Mouse (Mus musculus) hindbrain, embryonic 12.5 days (tissue): ENCODE data around the gene Rbm6. TPM values are rescaled to one million over a fixed set of nuclear protein-coding genes. Genes with fewer than 3 reads are reported as not detected.

Experiments
- ATAC-seq: fragments of 200-750 bp; cut with Nextera tagmentation; 2 replicates; pipeline ENCODE4 v1.8.0; 2017; ENCODE audit warnings: moderate TSS enrichment; ENCODE audit not compliant: low FRiP score
- H3K27ac ChIP-seq: fragments of 300-500 bp; sonication (generic); 2 replicates; pipeline ENCODE4 v1.5.1; 2016; ENCODE audit warnings: mild to moderate bottlenecking
- H3K27me3 ChIP-seq: fragments of 300-500 bp; sonication (generic); 2 replicates; pipeline ENCODE4 v1.6.1; 2016; ENCODE audit warnings: mild to moderate bottlenecking
- H3K36me3 ChIP-seq: fragments of 300-500 bp; sonication (generic); 2 replicates; pipeline ENCODE4 v1.6.1; 2016; ENCODE audit warnings: mild to moderate bottlenecking
- H3K4me1 ChIP-seq: fragments of 300-500 bp; sonication (generic); 2 replicates; pipeline ENCODE4 v1.6.1; 2016
- H3K4me2 ChIP-seq: fragments of 300-500 bp; sonication (generic); replicated peaks from 2 replicates; pipeline ENCODE4 v1.6.1; 2016; ENCODE audit warnings: mild to moderate bottlenecking
- H3K4me3 ChIP-seq: fragments of 300-500 bp; sonication (generic); 2 replicates; pipeline ENCODE4 v1.5.1; 2016; ENCODE audit warnings: mild to moderate bottlenecking
- H3K9ac ChIP-seq: fragments of 300-500 bp; sonication (generic); 2 replicates; pipeline ENCODE4 v1.6.1; 2016; ENCODE audit warnings: mild to moderate bottlenecking, moderate library complexity
- H3K9me3 ChIP-seq: fragments of 300-500 bp; sonication (generic); replicated peaks from 2 replicates; pipeline ENCODE4 v1.6.1; 2016; ENCODE audit warnings: mild to moderate bottlenecking
- WGBS: fragments of 180-500 bp; shearing (Covaris S2); methylation state at CpG from one replicate; pipeline ENCODE4 v1.1.7; 2016; 5-methylcytosine and 5-hydroxymethylcytosine counted together
- polyA plus RNA-seq: library from polyadenylated mRNA; unstranded; fragments of >200 nt; fragmentation: Nextera tagmentation; extraction: Ambion mirVana; gene quantifications from 2 replicates; pipeline ENCODE4 v1.2.1, GENCODE M21; 2016

The Rbm6 gene
- 125 and 135 TPM in 2 replicates for polyA plus RNA-seq

- WGBS, result 11% methylated on average over 14 of the region's 14 CpGs
- Histone ChIP-seq H3K9ac (peak within 1 kb of the TSS; percentile 99), H3K9me3 (no peaks in the 10 kb centered on the region), H3K27ac (peak within 1 kb of the TSS; percentile 97), H3K4me3 (peak within 1 kb of the TSS; percentile 97), H3K4me1 (peaks cover 16% of the 10 kb centered on the region), H3K4me2 (peak within 1 kb of the TSS; percentile 84), H3K36me3 (peaks cover 6% of the 10 kb centered on the region), H3K27me3 (no peaks in the 10 kb centered on the region)
- ATAC-seq, result no peak
These were observed at the start of gene Rbm6 for GRCm38 (mm10) chr9:107873137-107873536. TSS of gene Rbm6 (minus strand) at chr9:107873237.

- Histone ChIP-seq H3K4me3 (no peak overlapping the region), H3K36me3 (no peaks in the 10 kb centered on the region), H3K4me2 (no peak overlapping the region), H3K4me1 (peaks cover 11% of the 10 kb centered on the region), H3K27ac (no peak overlapping the region), H3K27me3 (no peaks in the 10 kb centered on the region), H3K9me3 (no peaks in the 10 kb centered on the region), H3K9ac (peak overlapping the region; percentile 27; the same call in 1 of the 2 replicates)
- ATAC-seq, result no peak
- 87% methylated on average over 5 of the region's 5 CpGs for WGBS
These were observed 46.4 kb upstream of the Rbm6 start for GRCm38 (mm10) chr9:107919441-107919840.

GRCm38 (mm10) chr9:107918884-107919283 lies 45.8 kb upstream of the Rbm6 start:
- ATAC-seq, result no peak
- no peak overlapping the region for H3K27ac ChIP-seq

GRCm38 (mm10) chr9:107917895-107918608 lies 45.0 kb upstream of the Rbm6 start:
- Histone ChIP-seq H3K9ac (no peak overlapping the region), H3K4me1 (peaks cover 11% of the 10 kb centered on the region), H3K27ac (no peak overlapping the region), H3K9me3 (no peaks in the 10 kb centered on the region), H3K4me3 (no peak overlapping the region), H3K27me3 (no peaks in the 10 kb centered on the region), H3K4me2 (no peak overlapping the region), H3K36me3 (no peaks in the 10 kb centered on the region)
- ATAC-seq, result no peak
- 41% methylated on average over 13 of the region's 13 CpGs for WGBS

More at GRCm38 (mm10) chr9:107918884-107919283, 45.8 kb upstream of the Rbm6 start:
- Histone ChIP-seq H3K9ac (no peak overlapping the region), H3K36me3 (no peaks in the 10 kb centered on the region), H3K4me2 (no peak overlapping the region), H3K4me1 (peaks cover 11% of the 10 kb centered on the region), H3K9me3 (no peaks in the 10 kb centered on the region), H3K27me3 (no peaks in the 10 kb centered on the region), H3K4me3 (no peak overlapping the region)
- 85% methylated on average over 6 of the region's 6 CpGs for WGBS

GRCm38 (mm10) chr9:107914764-107915420 lies 41.9 kb upstream of the Rbm6 start:
- no peaks in the 10 kb centered on the region for H3K36me3 ChIP-seq
- no peaks in the 10 kb centered on the region for H3K9me3 ChIP-seq
- H3K27me3 ChIP-seq, result no peaks in the 10 kb centered on the region
- H3K4me2 ChIP-seq, result no peak overlapping the region
- ATAC-seq, result no peak
- H3K27ac ChIP-seq, result no peak overlapping the region
- WGBS, result 80% methylated on average over 16 of the region's 16 CpGs
- H3K9ac ChIP-seq, result no peak overlapping the region
- no peak overlapping the region for H3K4me3 ChIP-seq
- H3K4me1 ChIP-seq, result peaks cover 11% of the 10 kb centered on the region

- H3K36me3 ChIP-seq, result no peaks in the 10 kb centered on the region
- no peak overlapping the region for H3K9ac ChIP-seq
- no peak for ATAC-seq
- no peak overlapping the region for H3K4me2 ChIP-seq
- no peaks in the 10 kb centered on the region for H3K9me3 ChIP-seq
- H3K27ac ChIP-seq, result no peak overlapping the region
- WGBS, result 93% methylated on average over 15 of the region's 15 CpGs
- H3K4me1 ChIP-seq, result peaks cover 25% of the 10 kb centered on the region
- H3K27me3 ChIP-seq, result peaks cover 25% of the 10 kb centered on the region
- no peak overlapping the region for H3K4me3 ChIP-seq
These were observed 37.2 kb upstream of the Rbm6 start for GRCm38 (mm10) chr9:107910025-107910769.

- H3K4me3 ChIP-seq, result no peak overlapping the region
- H3K27me3 ChIP-seq, result peaks cover 26% of the 10 kb centered on the region
- ATAC-seq, result no peak
- no peak overlapping the region for H3K27ac ChIP-seq
- no peaks in the 10 kb centered on the region for H3K9me3 ChIP-seq
- H3K4me2 ChIP-seq, result peak overlapping the region; percentile 25; the same call in 1 of the 2 replicates
- H3K9ac ChIP-seq, result no peak overlapping the region
- H3K36me3 ChIP-seq, result 0 out of 2 replicates have a peak, but pooled peaks cover 3% of the 10 kb centered on the region
- H3K4me1 ChIP-seq, result peaks cover 25% of the 10 kb centered on the region
- 28% methylated on average over 18 of the region's 18 CpGs for WGBS
These were observed 35.5 kb upstream of the Rbm6 start for GRCm38 (mm10) chr9:107908410-107909158.

- Histone ChIP-seq H3K27me3 (peaks cover 31% of the 10 kb centered on the region), H3K9ac (no peak overlapping the region), H3K9me3 (no peaks in the 10 kb centered on the region), H3K27ac (no peak overlapping the region), H3K4me1 (peaks cover 25% of the 10 kb centered on the region), H3K4me3 (no peak overlapping the region), H3K4me2 (no peak overlapping the region), H3K36me3 (peaks cover 9% of the 10 kb centered on the region; the same call in 1 of the 2 replicates)
- WGBS, result 83% methylated on average over 14 of the region's 14 CpGs
- no peak for ATAC-seq
These were observed 34.7 kb upstream of the Rbm6 start for GRCm38 (mm10) chr9:107907801-107908120.

GRCm38 (mm10) chr9:107906967-107907800 lies 34.1 kb upstream of the Rbm6 start:
- no peaks in the 10 kb centered on the region for H3K9me3 ChIP-seq
- WGBS, result 43% methylated on average over 31 of the region's 31 CpGs
- 0 out of 2 replicates have a peak, but pooled peaks have one; percentile 8 for ATAC-seq

GRCm38 (mm10) chr9:107906252-107906966 lies 33.4 kb upstream of the Rbm6 start, which contains the start of gene Mst1r:
TSS of gene Mst1r (plus strand) at chr9:107906873.
- Histone ChIP-seq H3K27ac (no peak within 1 kb of the TSS), H3K27me3 (peaks cover 39% of the 10 kb centered on the region), H3K4me2 (peak within 1 kb of the TSS; percentile 57), H3K4me1 (peaks cover 28% of the 10 kb centered on the region), H3K9ac (peak within 1 kb of the TSS; percentile 54), H3K9me3 (no peaks in the 10 kb centered on the region), H3K4me3 (peak within 1 kb of the TSS; percentile 27), H3K36me3 (peaks cover 9% of the 10 kb centered on the region; the same call in 1 of the 2 replicates)
- 19% methylated on average over 19 of the region's 19 CpGs for WGBS
- peak; percentile 43; the same call in 1 of the 2 replicates for ATAC-seq

More at GRCm38 (mm10) chr9:107906967-107907800, 34.1 kb upstream of the Rbm6 start:
- H3K4me3 ChIP-seq, result peak overlapping the region; percentile 27
- H3K27ac ChIP-seq, result no peak overlapping the region
- peaks cover 31% of the 10 kb centered on the region for H3K27me3 ChIP-seq
- H3K4me1 ChIP-seq, result peaks cover 25% of the 10 kb centered on the region
- H3K36me3 ChIP-seq, result peaks cover 9% of the 10 kb centered on the region; the same call in 1 of the 2 replicates
- H3K9ac ChIP-seq, result peak overlapping the region; percentile 54
- peak overlapping the region; percentile 57 for H3K4me2 ChIP-seq
